Mouse (Mus musculus) ES-E14 (cell line): ENCODE measurements around the gene Arhgap10.

Experiments used
- CHD2 ChIP-seq: IDR thresholded peaks from 2 replicates; pipeline ENCODE4 v1.6.1; 2014; ENCODE audit warnings: mild to moderate bottlenecking, low read depth, low read length, inconsistent platforms
- HCFC1 ChIP-seq: IDR thresholded peaks from 2 replicates; pipeline ENCODE4 v1.6.1; 2012; ENCODE audit warnings: low read length, inconsistent platforms, borderline replicate concordance; ENCODE audit not compliant: insufficient read depth
- MAFK ChIP-seq: IDR thresholded peaks from 2 replicates; pipeline ENCODE4 v1.6.1; 2014; ENCODE audit warnings: mild to moderate bottlenecking, low read depth, low read length, inconsistent platforms; ENCODE audit not compliant: insufficient read depth
- ZC3H11A ChIP-seq: IDR thresholded peaks from 2 replicates; pipeline ENCODE4 v1.6.1; 2012; ENCODE audit warnings: low read depth, mild to moderate bottlenecking, inconsistent platforms, low read length, borderline replicate concordance
- ZNF384 ChIP-seq: IDR thresholded peaks from 2 replicates; pipeline ENCODE4 v1.6.1; 2012; ENCODE audit warnings: low read depth, low read length, inconsistent platforms

DNA sequence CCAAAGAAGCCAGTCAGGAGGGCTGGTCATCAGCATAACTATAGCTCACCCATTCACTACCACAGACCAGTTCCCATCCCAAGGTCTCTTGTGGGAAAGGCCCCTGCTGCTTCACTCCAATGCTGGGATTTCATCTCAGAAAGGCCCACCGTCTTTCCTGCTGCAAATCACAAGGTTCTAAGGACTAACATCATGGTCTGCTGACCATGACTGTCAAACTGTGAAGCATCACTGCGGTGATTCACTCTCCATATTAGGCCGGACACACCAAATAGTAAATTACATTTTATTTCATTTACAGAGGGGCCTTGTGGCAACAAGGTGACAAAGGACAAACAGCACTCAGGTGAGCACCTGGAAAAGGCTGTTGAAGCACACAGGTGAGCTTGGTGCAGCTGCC lies 267.7 kb downstream of the Arhgap10 start:
- TF ChIP-seq ZNF384 (no peak), CHD2 (no peak), HCFC1 (no peak), MAFK (no peak), ZC3H11A (no peak)
